ENCODE assay signal across 8 mouse cellular contexts in genomic region chr9:45417245-45417644, GRCm38 (mm10). TPM values are rescaled to one million over a fixed set of nuclear protein-coding genes. Genes with fewer than 3 reads are reported as not detected.
DNase-seq lines count a peak whose midpoint lies in the region; ATAC-seq lines count a peak whose summit lies in the region.

No protein-coding gene starts in this region.

- peak; percentile 48 for DNase-seq in kidney, adult 11 months
- peak; percentile 60 for DNase-seq in ES-CJ7 (ENCODE audit: low read depth, low spot score)
- DNase-seq in c-Kit-positive CD71-positive TER-119-positive erythroid progenitor cells, embryonic 14.5 days (ENCODE audit: low spot score), result peak; percentile 23
- peak; percentile 74 to 79 for DNase-seq in kidney, postnatal 25 days
- DNase-seq in lung, postnatal 25 days (ENCODE audit: low spot score), result peak; percentile 63

- no peak overlapping the region for H3K9ac ChIP-seq in kidney, embryonic 14.5 days (ENCODE audit: low read depth, low read length)
- H3K9ac ChIP-seq in heart, embryonic 11.5 days (ENCODE audit: low read depth, low read length), result no peak overlapping the region
- peak overlapping the region; percentile 50; the same call in 1 of the 2 replicates for H3K9ac ChIP-seq in stomach, embryonic 16.5 days (ENCODE audit: low read length)

- no peaks in the 10 kb centered on the region for H3K9me3 ChIP-seq in kidney, embryonic 14.5 days (ENCODE audit: control insufficient read depth, low read length)
- H3K9me3 ChIP-seq in heart, embryonic 11.5 days (replicated peaks; ENCODE audit: control insufficient read depth, low read length), result no peaks in the 10 kb centered on the region
- H3K9me3 ChIP-seq in stomach, embryonic 16.5 days (replicated peaks; ENCODE audit: control insufficient read depth, low read length), result no peaks in the 10 kb centered on the region

- no peak overlapping the region for H3K4me3 ChIP-seq in kidney, embryonic 14.5 days (ENCODE audit: low read length)
- H3K4me3 ChIP-seq in heart, embryonic 11.5 days (ENCODE audit: low read depth, low read length), result no peak overlapping the region
- peak overlapping the region; percentile 26; the same call in 1 of the 2 replicates for H3K4me3 ChIP-seq in stomach, embryonic 16.5 days (replicated peaks; ENCODE audit: low read length)

- no peak overlapping the region for H3K27ac ChIP-seq in kidney, embryonic 14.5 days (ENCODE audit: low read depth, low read length)
- H3K27ac ChIP-seq in heart, embryonic 11.5 days (ENCODE audit: low read depth, low read length), result no peak overlapping the region
- H3K27ac ChIP-seq in stomach, embryonic 16.5 days (ENCODE audit: low read length), result no peak overlapping the region

- 0 out of 2 replicates have a peak, but pooled peaks cover under 1% of the 10 kb centered on the region for H3K4me1 ChIP-seq in kidney, embryonic 14.5 days (ENCODE audit: control insufficient read depth, insufficient read depth, low read length)
- no peaks in the 10 kb centered on the region for H3K4me1 ChIP-seq in heart, embryonic 11.5 days (ENCODE audit: control insufficient read depth, insufficient read depth, low read length)
- H3K4me1 ChIP-seq in stomach, embryonic 16.5 days (ENCODE audit: control insufficient read depth, insufficient read depth, low read length), result no peaks in the 10 kb centered on the region

- ATAC-seq in kidney, embryonic 14.5 days (ENCODE audit: low FRiP score, low TSS enrichment), result no peak
- ATAC-seq in heart, embryonic 11.5 days (replicated peaks; ENCODE audit: insufficient number of reproducible peaks, low FRiP score, low TSS enrichment), result no peak
- ATAC-seq in stomach, embryonic 16.5 days (ENCODE audit: insufficient read depth, low FRiP score), result peak; percentile 66; the same call in 1 of the 2 replicates

- no peaks in the 10 kb centered on the region for H3K27me3 ChIP-seq in kidney, embryonic 14.5 days (ENCODE audit: control insufficient read depth, insufficient read depth, low read length)
- peaks cover 2% of the 10 kb centered on the region; the same call in 1 of the 2 replicates for H3K27me3 ChIP-seq in heart, embryonic 11.5 days (ENCODE audit: control insufficient read depth, insufficient read depth, low read length)
- no peaks in the 10 kb centered on the region for H3K27me3 ChIP-seq in stomach, embryonic 16.5 days (ENCODE audit: control insufficient read depth, insufficient read depth, low read length)

- no peak overlapping the region for H3K4me2 ChIP-seq in kidney, embryonic 14.5 days (replicated peaks; ENCODE audit: low read depth, low read length)
- H3K4me2 ChIP-seq in heart, embryonic 11.5 days, result peak overlapping the region; percentile 38; the same call in 1 of the 2 replicates
- H3K4me2 ChIP-seq in stomach, embryonic 16.5 days (ENCODE audit: low read depth, low read length), result peak overlapping the region; percentile 38

- 21% methylated on average over 8 of the region's 8 CpGs for WGBS in kidney, embryonic 14.5 days
- WGBS in heart, embryonic 11.5 days (ENCODE audit: insufficient replicate concordance), result 21% methylated on average over 8 of the region's 8 CpGs
- WGBS in stomach, embryonic 16.5 days, result 15% methylated on average over 8 of the region's 8 CpGs

- no peaks in the 10 kb centered on the region for H3K36me3 ChIP-seq in kidney, embryonic 14.5 days (ENCODE audit: control insufficient read depth, insufficient read depth, low read length)
- no peaks in the 10 kb centered on the region for H3K36me3 ChIP-seq in heart, embryonic 11.5 days (ENCODE audit: control insufficient read depth, insufficient read depth, low read length)
- no peaks in the 10 kb centered on the region for H3K36me3 ChIP-seq in stomach, embryonic 16.5 days (ENCODE audit: control insufficient read depth, insufficient read depth, low read length)

RNA-seq across cellular contexts. Expression of gene Dscaml1, which starts 9.2 kb away (rescaled TPM):
- polyA plus RNA-seq in kidney, embryonic 14.5 days (2014; fragmentation: Nextera tagmentation; extraction: Ambion mirVana), result 0.14 and 0.23 TPM in 2 replicates
- 0.23 TPM in 1 of 2 replicates, not detected in the other for polyA plus RNA-seq in heart, embryonic 11.5 days (2014; fragmentation: Nextera tagmentation; extraction: Ambion mirVana)
- polyA plus RNA-seq in stomach, embryonic 16.5 days (2015; fragmentation: Nextera tagmentation; extraction: Ambion mirVana), result 0.30 and 0.35 TPM in 2 replicates

RNA-seq across cellular contexts. Expression of gene Fxyd2, which starts 17.8 kb away (rescaled TPM):
- 137 and 153 TPM in 2 replicates for polyA plus RNA-seq in kidney, embryonic 14.5 days (2014; fragmentation: Nextera tagmentation; extraction: Ambion mirVana)
- 1.0 and 1.6 TPM in 2 replicates for polyA plus RNA-seq in heart, embryonic 11.5 days (2014; fragmentation: Nextera tagmentation; extraction: Ambion mirVana)
- polyA plus RNA-seq in stomach, embryonic 16.5 days (2015; fragmentation: Nextera tagmentation; extraction: Ambion mirVana), result 2.0 and 2.5 TPM in 2 replicates

RNA-seq across cellular contexts. Expression of gene Fxyd6, which starts 47.3 kb away (rescaled TPM):
- 139 and 156 TPM in 2 replicates for polyA plus RNA-seq in kidney, embryonic 14.5 days (2014; fragmentation: Nextera tagmentation; extraction: Ambion mirVana)
- polyA plus RNA-seq in heart, embryonic 11.5 days (2014; fragmentation: Nextera tagmentation; extraction: Ambion mirVana), result 26.7 and 27.7 TPM in 2 replicates
- polyA plus RNA-seq in stomach, embryonic 16.5 days (2015; fragmentation: Nextera tagmentation; extraction: Ambion mirVana), result 63.1 and 66.3 TPM in 2 replicates

Comparison
In these comparisons a context has a peak if more than half of its experiments do, and no peak if none do; other contexts are left out.
1. DNase-seq: peak in every context shown above with its lines; median percentile 76 in kidney, postnatal 25 days; 63 in lung, postnatal 25 days; 60 in ES-CJ7; 48 in kidney, adult 11 months; 23 in c-Kit-positive CD71-positive TER-119-positive erythroid progenitor cells, embryonic 14.5 days.
2. RNA of gene Fxyd2, which starts 17.8 kb away (polyA plus RNA-seq): 137 to 153 TPM in kidney, embryonic 14.5 days; 2.0 to 2.5 TPM in stomach, embryonic 16.5 days and 1.0 to 1.6 TPM in heart, embryonic 11.5 days; every median in the first group is over 10 times any median in the second.